Mouse (Mus musculus): ENCODE data around the gene Cemip. TPM values are rescaled to one million over a fixed set of nuclear protein-coding genes. Genes with fewer than 3 reads are reported as not detected.
A peak's percentile ranks its signal among the peaks of the same experiment; 100 is the strongest.

The Cemip gene
- total and polyA plus RNA-seq, 2 experiments: not detected

- Histone ChIP-seq H3K36me3 (ENCODE audit: control insufficient read depth, insufficient read depth, low read length) (no peaks in the 10 kb centered on the region), H3K4me3 (ENCODE audit: insufficient read depth, low read depth, low read length) (no peak overlapping the region), H3K4me1 (ENCODE audit: control insufficient read depth, insufficient read depth, low read length) (peaks cover 3% of the 10 kb centered on the region; the same call in 1 of the 2 replicates), H3K79me2 (ENCODE audit: control insufficient read depth, insufficient read depth, low read length) (no peaks in the 10 kb centered on the region), H3K27ac (replicated peaks; ENCODE audit: insufficient read depth, low read depth, low read length) (no peak overlapping the region), H3K9ac (ENCODE audit: low read depth, low read length) (no peak overlapping the region), H3K27me3 (ENCODE audit: control insufficient read depth, insufficient read depth, low read length) (peaks cover 10% of the 10 kb centered on the region; the same call in 1 of the 2 replicates)
- DNase-seq (ENCODE audit: extremely low read depth, low read depth, low spot score): peak; percentile 59
- WGBS: 2% methylated on average over 1 of the region's 1 CpGs
- TF ChIP-seq CTCF (IDR thresholded peaks at IDR 0.05; ENCODE audit: low read depth, low read length) (peak; percentile 64), POLR2A (IDR thresholded peaks at IDR 0.05; ENCODE audit: extremely low read depth, insufficient read depth, low read length) (no peak)
Measured at GRCm38 (mm10) chr7:84089777-84090176, 3.5 kb upstream of the Cemip start.

- Histone ChIP-seq H3K27ac (replicated peaks; ENCODE audit: insufficient read depth, low read depth, low read length) (no peak overlapping the region), H3K9ac (ENCODE audit: low read depth, low read length) (no peak overlapping the region), H3K4me3 (ENCODE audit: insufficient read depth, low read depth, low read length) (no peak overlapping the region), H3K27me3 (ENCODE audit: control insufficient read depth, insufficient read depth, low read length) (peaks cover 10% of the 10 kb centered on the region; the same call in 1 of the 2 replicates), H3K36me3 (ENCODE audit: control insufficient read depth, insufficient read depth, low read length) (no peaks in the 10 kb centered on the region), H3K4me1 (ENCODE audit: control insufficient read depth, insufficient read depth, low read length) (peaks cover 3% of the 10 kb centered on the region; the same call in 1 of the 2 replicates), H3K79me2 (ENCODE audit: control insufficient read depth, insufficient read depth, low read length) (no peaks in the 10 kb centered on the region)
- DNase-seq (ENCODE audit: extremely low read depth, low read depth, low spot score): peak; percentile 73
- TF ChIP-seq CTCF (IDR thresholded peaks at IDR 0.05; ENCODE audit: low read depth, low read length) (peak; percentile 87), POLR2A (IDR thresholded peaks at IDR 0.05; ENCODE audit: extremely low read depth, insufficient read depth, low read length) (no peak)
- under 1% methylated on average over 4 of the region's 4 CpGs for WGBS
Measured at GRCm38 (mm10) chr7:84088971-84089370, 2.7 kb upstream of the Cemip start.

- peaks cover 10% of the 10 kb centered on the region; the same call in 1 of the 2 replicates for H3K27me3 ChIP-seq (ENCODE audit: control insufficient read depth, insufficient read depth, low read length)
- DNase-seq (ENCODE audit: extremely low read depth, low read depth, low spot score): no peak
- H3K79me2 ChIP-seq (ENCODE audit: control insufficient read depth, insufficient read depth, low read length): no peaks in the 10 kb centered on the region
- H3K36me3 ChIP-seq (ENCODE audit: control insufficient read depth, insufficient read depth, low read length): no peaks in the 10 kb centered on the region
- TF ChIP-seq CTCF (IDR thresholded peaks at IDR 0.05; ENCODE audit: low read depth, low read length): no peak
- no peak for TF ChIP-seq POLR2A (IDR thresholded peaks at IDR 0.05; ENCODE audit: extremely low read depth, insufficient read depth, low read length)
- 87% methylated on average over 3 of the region's 3 CpGs for WGBS
- H3K9ac ChIP-seq (ENCODE audit: low read depth, low read length): no peak overlapping the region
- H3K4me3 ChIP-seq (ENCODE audit: insufficient read depth, low read depth, low read length): no peak overlapping the region
- H3K27ac ChIP-seq (replicated peaks; ENCODE audit: insufficient read depth, low read depth, low read length): no peak overlapping the region
- H3K4me1 ChIP-seq (ENCODE audit: control insufficient read depth, insufficient read depth, low read length): peaks cover 3% of the 10 kb centered on the region; the same call in 1 of the 2 replicates
Measured at GRCm38 (mm10) chr7:84088191-84088590, 1.9 kb upstream of the Cemip start.

- TF ChIP-seq POLR2A (IDR thresholded peaks at IDR 0.05; ENCODE audit: extremely low read depth, insufficient read depth, low read length): no peak
- TF ChIP-seq CTCF (IDR thresholded peaks at IDR 0.05; ENCODE audit: low read depth, low read length): no peak
- H3K27me3 ChIP-seq (ENCODE audit: control insufficient read depth, insufficient read depth, low read length): peaks cover 10% of the 10 kb centered on the region; the same call in 1 of the 2 replicates
- no peak overlapping the region for H3K27ac ChIP-seq (replicated peaks; ENCODE audit: insufficient read depth, low read depth, low read length)
- no peak overlapping the region for H3K4me3 ChIP-seq (ENCODE audit: insufficient read depth, low read depth, low read length)
- 7% methylated on average over 39 of the region's 39 CpGs for WGBS
- H3K79me2 ChIP-seq (ENCODE audit: control insufficient read depth, insufficient read depth, low read length): no peaks in the 10 kb centered on the region
- no peaks in the 10 kb centered on the region for H3K36me3 ChIP-seq (ENCODE audit: control insufficient read depth, insufficient read depth, low read length)
- DNase-seq (ENCODE audit: extremely low read depth, low read depth, low spot score): no peak
- peaks cover 3% of the 10 kb centered on the region; the same call in 1 of the 2 replicates for H3K4me1 ChIP-seq (ENCODE audit: control insufficient read depth, insufficient read depth, low read length)
- H3K9ac ChIP-seq (ENCODE audit: low read depth, low read length): no peak overlapping the region
Measured at GRCm38 (mm10) chr7:84085049-84085945, 1.0 kb downstream of the Cemip start.

GRCm38 (mm10) chr7:84077257-84078013 is 8.9 kb downstream of the Cemip start:
- Histone ChIP-seq H3K27me3 (ENCODE audit: control insufficient read depth, insufficient read depth, low read length) (no peaks in the 10 kb centered on the region), H3K36me3 (ENCODE audit: control insufficient read depth, insufficient read depth, low read length) (no peaks in the 10 kb centered on the region), H3K27ac (replicated peaks; ENCODE audit: insufficient read depth, low read depth, low read length) (no peak overlapping the region), H3K4me1 (ENCODE audit: control insufficient read depth, insufficient read depth, low read length) (no peaks in the 10 kb centered on the region), H3K4me3 (ENCODE audit: insufficient read depth, low read depth, low read length) (no peak overlapping the region), H3K9ac (ENCODE audit: low read depth, low read length) (no peak overlapping the region), H3K79me2 (ENCODE audit: control insufficient read depth, insufficient read depth, low read length) (no peaks in the 10 kb centered on the region)
- TF ChIP-seq CTCF (IDR thresholded peaks at IDR 0.05; ENCODE audit: low read depth, low read length): no peak
- no peak for TF ChIP-seq POLR2A (IDR thresholded peaks at IDR 0.05; ENCODE audit: extremely low read depth, insufficient read depth, low read length)
- no peak for DNase-seq (ENCODE audit: extremely low read depth, low read depth, low spot score)
- WGBS: 82% methylated on average over 7 of the region's 7 CpGs

Measured in liver, adult 2 months (tissue).